Mouse (Mus musculus) forebrain, embryonic 10.5 days (tissue): ENCODE data around the gene Fdx1. TPM values are rescaled to one million over a fixed set of nuclear protein-coding genes. Genes with fewer than 3 reads are reported as not detected.

Source experiments
- DNase-seq: peaks from one replicate; pipeline ENCODE4 v3.0.0-alpha.2; 2017; ENCODE audit warnings: low spot score; ENCODE audit errors: extremely low spot score
- H3K27ac ChIP-seq: fragments of 300-500 bp; sonication (generic); 2 replicates; pipeline ENCODE4 v1.5.1; 2016; ENCODE audit warnings: mild to moderate bottlenecking
- H3K27me3 ChIP-seq: fragments of 300-500 bp; sonication (generic); 2 replicates; pipeline ENCODE4 v1.6.1; 2016; ENCODE audit warnings: mild to moderate bottlenecking; ENCODE audit not compliant: poor library complexity, severe bottlenecking
- H3K36me3 ChIP-seq: fragments of 300-500 bp; sonication (generic); replicated peaks from 2 replicates; pipeline ENCODE4 v1.6.1; 2016; ENCODE audit warnings: mild to moderate bottlenecking, moderate library complexity
- H3K4me1 ChIP-seq: fragments of 300-500 bp; sonication (generic); 2 replicates; pipeline ENCODE4 v1.6.1; 2016
- H3K4me3 ChIP-seq: fragments of 300-500 bp; sonication (generic); 2 replicates; pipeline ENCODE4 v1.5.1; 2016; ENCODE audit warnings: mild to moderate bottlenecking, moderate library complexity
- H3K9me3 ChIP-seq: fragments of 300-500 bp; sonication (generic); 2 replicates; pipeline ENCODE4 v1.6.1; 2016; ENCODE audit warnings: mild to moderate bottlenecking, moderate library complexity
- WGBS: fragments of 180-500 bp; shearing (Covaris S2); methylation state at CpG from one replicate; pipeline ENCODE4 v1.1.7; 2016; 5-methylcytosine and 5-hydroxymethylcytosine counted together
- polyA plus RNA-seq: library from polyadenylated mRNA; unstranded; fragments of >200 nt; fragmentation: Nextera tagmentation; extraction: Ambion mirVana; gene quantifications from 2 replicates; pipeline ENCODE4 v1.2.1, GENCODE M21; 2016

Gene Fdx1
- polyA plus RNA-seq, 1 experiment from 2014 or later, result 51.8 TPM

DNA sequence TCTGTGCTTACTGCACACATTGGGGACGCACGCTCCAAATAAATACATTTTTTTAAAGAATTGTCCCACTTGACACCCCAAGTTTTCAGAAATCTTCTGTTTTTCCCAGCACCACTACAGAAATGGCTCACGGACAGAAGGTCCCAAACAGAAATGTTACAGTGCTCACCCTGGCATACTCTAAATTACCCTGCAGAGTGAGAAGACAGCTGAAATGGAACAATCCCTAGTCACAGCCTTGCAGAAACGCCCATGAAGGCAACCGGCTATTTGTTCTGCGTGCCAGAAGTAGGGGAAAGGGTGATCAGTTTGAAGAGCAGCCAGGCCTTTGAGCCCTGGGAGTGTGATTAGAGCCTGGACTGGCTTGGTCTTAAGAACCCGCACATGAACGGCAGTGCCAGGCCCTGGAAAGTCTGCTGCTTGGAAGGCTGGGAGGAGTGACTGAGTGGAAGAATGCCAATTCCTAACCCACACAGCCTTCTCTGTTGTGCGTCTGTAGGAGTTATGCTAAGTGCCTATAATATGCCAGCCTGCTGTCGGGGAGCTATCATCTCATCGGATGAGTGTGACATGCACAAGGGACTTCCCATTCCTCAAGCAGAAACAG, 22.2 kb upstream of the Fdx1 start:
- Histone ChIP-seq H3K9me3 (no peaks in the 10 kb centered on the region), H3K36me3 (no peaks in the 10 kb centered on the region), H3K4me1 (no peaks in the 10 kb centered on the region; the same call in 1 of the 2 replicates), H3K4me3 (no peak overlapping the region), H3K27me3 (no peaks in the 10 kb centered on the region), H3K27ac (no peak overlapping the region)
- 87% methylated on average over 11 of the region's 11 CpGs for WGBS
- DNase-seq, result no peak

GRCm38 (mm10) chr9:51981131-51981530, 17.8 kb upstream of the Fdx1 start:
- Histone ChIP-seq H3K4me1 (no peaks in the 10 kb centered on the region), H3K9me3 (no peaks in the 10 kb centered on the region), H3K4me3 (no peak overlapping the region), H3K27me3 (no peaks in the 10 kb centered on the region), H3K36me3 (no peaks in the 10 kb centered on the region), H3K27ac (no peak overlapping the region)
- 84% methylated on average over 1 of the region's 1 CpGs for WGBS
- DNase-seq, result no peak

- Histone ChIP-seq H3K27ac (no peak overlapping the region), H3K9me3 (no peaks in the 10 kb centered on the region), H3K4me1 (no peaks in the 10 kb centered on the region), H3K36me3 (no peaks in the 10 kb centered on the region), H3K27me3 (no peaks in the 10 kb centered on the region), H3K4me3 (no peak overlapping the region)
- WGBS, result 90% methylated on average over 6 of the region's 6 CpGs
- DNase-seq, result no peak
Measured at GRCm38 (mm10) chr9:51979301-51979700, 15.9 kb upstream of the Fdx1 start.

DNA sequence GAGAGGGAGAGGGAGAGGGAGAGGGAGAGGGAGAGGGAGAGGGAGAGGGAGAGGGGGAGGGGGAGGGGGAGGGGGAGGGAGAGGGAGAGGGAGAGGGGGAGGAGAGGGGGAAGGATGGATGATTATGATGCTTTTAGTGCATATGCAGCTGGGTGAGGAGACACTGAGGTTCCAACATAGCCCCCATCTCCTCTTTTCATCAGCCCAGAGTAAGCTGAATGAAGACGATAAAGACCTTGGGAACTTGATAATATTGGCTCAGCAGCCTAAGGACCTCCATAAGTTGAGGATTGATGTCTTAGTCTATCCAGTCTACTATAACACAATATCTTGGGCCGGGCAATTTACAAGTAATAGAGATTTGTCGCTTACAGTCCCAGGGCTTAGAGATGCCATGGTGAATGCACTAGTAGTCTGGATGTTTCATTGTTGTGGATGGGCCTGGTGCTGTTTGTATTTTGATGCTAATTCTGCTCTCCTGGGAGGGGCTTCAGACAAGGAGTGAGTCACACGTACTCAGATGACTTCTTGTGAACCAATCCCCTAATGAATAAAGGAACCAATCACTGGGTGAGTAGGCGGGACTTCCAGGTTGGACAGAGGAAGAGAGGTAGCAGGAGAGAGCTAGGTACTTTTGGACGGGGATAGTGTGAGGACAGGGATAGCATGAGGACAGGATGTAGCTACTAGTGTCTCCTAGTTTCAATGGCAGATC, 15.3 kb upstream of the Fdx1 start:
- Histone ChIP-seq H3K4me3 (no peak overlapping the region), H3K4me1 (no peaks in the 10 kb centered on the region), H3K9me3 (no peaks in the 10 kb centered on the region), H3K36me3 (no peaks in the 10 kb centered on the region), H3K27ac (no peak overlapping the region), H3K27me3 (no peaks in the 10 kb centered on the region)
- 90% methylated on average over 6 of the region's 6 CpGs for WGBS
- no peak for DNase-seq

- H3K27me3 ChIP-seq, result no peaks in the 10 kb centered on the region
- no peaks in the 10 kb centered on the region for H3K36me3 ChIP-seq
- no peaks in the 10 kb centered on the region for H3K9me3 ChIP-seq
- 41% methylated on average over 5 of the region's 5 CpGs for WGBS
- H3K27ac ChIP-seq, result no peak overlapping the region
- H3K4me1 ChIP-seq, result no peaks in the 10 kb centered on the region
- peak; percentile 66 for DNase-seq
- H3K4me3 ChIP-seq, result no peak overlapping the region
Measured at GRCm38 (mm10) chr9:51977439-51978000, 14.2 kb upstream of the Fdx1 start.

DNA sequence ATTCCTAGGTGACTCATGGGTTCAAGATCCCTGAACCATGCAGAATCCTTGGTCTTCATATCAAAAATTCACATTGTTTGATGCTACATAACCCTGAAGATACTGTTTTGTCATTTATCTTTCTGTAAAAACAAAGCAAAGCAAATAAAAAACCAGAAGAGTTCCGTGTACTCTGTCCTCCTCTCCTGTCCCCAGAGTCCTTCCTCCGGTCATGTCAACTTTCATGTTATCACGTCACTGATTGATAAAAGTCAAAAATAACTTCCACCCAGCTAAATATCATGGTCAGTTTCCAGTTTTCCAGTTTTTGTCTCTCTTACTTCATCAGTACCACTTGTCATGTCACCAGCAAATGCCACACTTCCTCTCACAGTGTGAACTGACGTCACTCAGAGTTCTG, 11.5 kb upstream of the Fdx1 start:
- WGBS, result 91% methylated on average over 4 of the region's 4 CpGs
- Histone ChIP-seq H3K4me1 (no peaks in the 10 kb centered on the region), H3K9me3 (no peaks in the 10 kb centered on the region), H3K27ac (no peak overlapping the region), H3K27me3 (no peaks in the 10 kb centered on the region), H3K4me3 (no peak overlapping the region), H3K36me3 (no peaks in the 10 kb centered on the region)
- no peak for DNase-seq

DNA sequence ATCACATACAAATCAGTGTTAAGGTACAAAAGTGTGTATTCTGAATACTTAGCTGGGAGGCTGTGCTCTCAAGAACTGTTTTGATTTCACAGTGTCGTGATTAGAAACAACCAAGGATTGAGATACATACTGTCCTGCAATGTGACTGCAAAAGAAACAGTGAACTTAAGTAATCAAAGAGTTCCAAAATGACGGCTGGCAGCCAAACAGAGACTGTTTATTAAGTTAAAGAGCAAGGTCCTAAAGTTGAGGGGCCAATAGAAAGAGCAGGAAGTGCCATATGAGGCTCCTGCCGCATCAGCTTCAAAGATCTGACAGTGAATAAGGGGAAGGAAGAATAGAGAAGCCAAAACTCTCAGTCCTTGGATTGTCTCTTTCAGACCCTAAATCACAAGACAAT, 10.5 kb upstream of the Fdx1 start:
- 74% methylated on average over 3 of the region's 3 CpGs for WGBS
- Histone ChIP-seq H3K27ac (no peak overlapping the region), H3K36me3 (no peaks in the 10 kb centered on the region), H3K27me3 (no peaks in the 10 kb centered on the region), H3K9me3 (no peaks in the 10 kb centered on the region), H3K4me3 (no peak overlapping the region), H3K4me1 (no peaks in the 10 kb centered on the region)
- no peak for DNase-seq

- H3K27ac ChIP-seq, result no peak overlapping the region
- peaks cover 21% of the 10 kb centered on the region for H3K27me3 ChIP-seq
- DNase-seq, result no peak
- no peaks in the 10 kb centered on the region for H3K36me3 ChIP-seq
- H3K4me3 ChIP-seq, result no peak overlapping the region
- no peaks in the 10 kb centered on the region for H3K9me3 ChIP-seq
- peaks cover 14% of the 10 kb centered on the region for H3K4me1 ChIP-seq
Measured at GRCm38 (mm10) chr9:51966373-51966772, 3.0 kb upstream of the Fdx1 start.

GRCm38 (mm10) chr9:51964110-51964509, 754 bp upstream of the Fdx1 start:
- H3K4me1 ChIP-seq, result peaks cover 26% of the 10 kb centered on the region
- WGBS, result 74% methylated on average over 6 of the region's 6 CpGs

GRCm38 (mm10) chr9:51961190-51961909, 2.0 kb downstream of the Fdx1 start:
- no peak overlapping the region for H3K4me3 ChIP-seq
- no peaks in the 10 kb centered on the region for H3K9me3 ChIP-seq
- DNase-seq, result no peak
- H3K27me3 ChIP-seq, result peaks cover 24% of the 10 kb centered on the region
- H3K4me1 ChIP-seq, result peaks cover 26% of the 10 kb centered on the region
- 64% methylated on average over 6 of the region's 6 CpGs for WGBS
- H3K36me3 ChIP-seq, result peaks cover 3% of the 10 kb centered on the region; the same call in 1 of the 2 replicates
- no peak overlapping the region for H3K27ac ChIP-seq

More at GRCm38 (mm10) chr9:51964110-51964509, 754 bp upstream of the Fdx1 start:
- H3K9me3 ChIP-seq, result no peaks in the 10 kb centered on the region
- peaks cover 24% of the 10 kb centered on the region for H3K27me3 ChIP-seq
- H3K36me3 ChIP-seq, result no peaks in the 10 kb centered on the region
- H3K27ac ChIP-seq, result no peak overlapping the region
- no peak overlapping the region for H3K4me3 ChIP-seq
- DNase-seq, result no peak

- no peak for DNase-seq
- Histone ChIP-seq H3K27ac (no peak overlapping the region), H3K4me1 (peaks cover 26% of the 10 kb centered on the region), H3K36me3 (peaks cover 12% of the 10 kb centered on the region), H3K4me3 (no peak overlapping the region), H3K27me3 (peaks cover 20% of the 10 kb centered on the region), H3K9me3 (no peaks in the 10 kb centered on the region)
- 88% methylated on average over 2 of the region's 2 CpGs for WGBS
Measured at GRCm38 (mm10) chr9:51960331-51960730, 3.0 kb downstream of the Fdx1 start.

DNA sequence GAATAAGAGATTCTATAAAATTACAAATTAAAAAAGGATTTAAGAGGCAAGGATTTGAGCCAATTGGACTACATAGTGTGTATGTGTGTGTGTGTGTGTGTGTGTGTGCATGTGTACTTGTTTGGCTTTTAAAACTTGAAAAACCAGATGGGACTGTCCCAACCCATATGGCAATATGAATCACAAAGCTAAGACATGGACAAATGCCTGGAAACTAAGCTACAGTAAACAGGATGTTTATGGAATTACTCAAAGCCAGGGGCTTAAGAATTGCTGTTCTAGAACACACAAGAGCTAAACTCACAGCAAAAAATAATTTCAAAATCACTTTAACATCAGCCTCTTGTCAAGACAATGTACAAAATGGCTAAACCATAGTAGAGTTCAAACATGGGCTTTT, 4.4 kb downstream of the Fdx1 start:
- H3K4me3 ChIP-seq, result no peak overlapping the region
- peaks cover 26% of the 10 kb centered on the region for H3K4me1 ChIP-seq
- H3K27ac ChIP-seq, result no peak overlapping the region
- H3K9me3 ChIP-seq, result no peaks in the 10 kb centered on the region
- peaks cover 7% of the 10 kb centered on the region for H3K27me3 ChIP-seq
- no peak for DNase-seq
- peaks cover 20% of the 10 kb centered on the region for H3K36me3 ChIP-seq

- no peak overlapping the region for H3K27ac ChIP-seq
- no peak for DNase-seq
- 92% methylated on average over 8 of the region's 8 CpGs for WGBS
- 0 out of 2 replicates have a peak, but pooled peaks cover 4% of the 10 kb centered on the region for H3K27me3 ChIP-seq
- H3K4me1 ChIP-seq, result peaks cover 16% of the 10 kb centered on the region
- peaks cover 20% of the 10 kb centered on the region for H3K36me3 ChIP-seq
- H3K9me3 ChIP-seq, result no peaks in the 10 kb centered on the region
- no peak overlapping the region for H3K4me3 ChIP-seq
Measured at GRCm38 (mm10) chr9:51957025-51957424, 6.3 kb downstream of the Fdx1 start.
